Mouse (Mus musculus) forebrain, embryonic 14.5 days (tissue): ENCODE data around the gene Slc6a20a. TPM values are rescaled to one million over a fixed set of nuclear protein-coding genes. Genes with fewer than 3 reads are reported as not detected.

ENCODE experiments used
- ATAC-seq: fragments of 200-750 bp; cut with Nextera tagmentation; 2 replicates; pipeline ENCODE4 v1.8.0; 2017; ENCODE audit warnings: mild to moderate bottlenecking, moderate library complexity
- DNase-seq: peaks from one replicate; pipeline ENCODE4 v3.0.0-alpha.2; 2015; ENCODE audit warnings: low spot score
- H3K27ac ChIP-seq: fragments of 300-500 bp; sonication (generic); 2 replicates; pipeline ENCODE4 v1.5.1; 2014; ENCODE audit warnings: low read depth, mild to moderate bottlenecking, control low read depth, low read length, moderate library complexity
- H3K27me3 ChIP-seq: fragments of 300-500 bp; sonication (generic); replicated peaks from 2 replicates; pipeline ENCODE4 v1.6.1; 2014; ENCODE audit warnings: low read length, control low read depth, mixed read lengths; ENCODE audit not compliant: control insufficient read depth, insufficient read depth
- H3K36me3 ChIP-seq: fragments of 300-500 bp; sonication (generic); 2 replicates; pipeline ENCODE4 v1.6.1; 2014; ENCODE audit warnings: low read length, control low read depth; ENCODE audit not compliant: control insufficient read depth, insufficient read depth
- H3K4me1 ChIP-seq: fragments of 300-500 bp; sonication (generic); 2 replicates; pipeline ENCODE4 v1.6.1; 2014; ENCODE audit warnings: antibody characterized with exemption, low read length, control low read depth; ENCODE audit not compliant: control insufficient read depth, insufficient read depth
- H3K4me2 ChIP-seq: fragments of 300-500 bp; sonication (generic); 2 replicates; pipeline ENCODE4 v1.6.1; 2014; ENCODE audit warnings: mild to moderate bottlenecking, control low read depth, low read length
- H3K4me3 ChIP-seq: fragments of 300-500 bp; sonication (generic); 2 replicates; pipeline ENCODE4 v1.5.1; 2014; ENCODE audit warnings: low read depth, low read length, control low read depth
- H3K9ac ChIP-seq: fragments of 300-500 bp; sonication (generic); 2 replicates; pipeline ENCODE4 v1.6.1; 2014; ENCODE audit warnings: mild to moderate bottlenecking, low read length, control low read depth, moderate library complexity
- H3K9me3 ChIP-seq: fragments of 300-500 bp; sonication (generic); replicated peaks from 2 replicates; pipeline ENCODE4 v1.6.1; 2016; ENCODE audit warnings: low read length, control low read depth, mixed read lengths; ENCODE audit not compliant: control insufficient read depth
- WGBS: fragments of 180-500 bp; shearing (Covaris S2); extraction: QIAGEN DNeasy Blood & Tissue Kit; methylation state at CpG from one replicate; pipeline ENCODE4 v1.1.7; 2014; 5-methylcytosine and 5-hydroxymethylcytosine counted together
- polyA plus RNA-seq: library from polyadenylated mRNA; unstranded; fragments of >200 nt; fragmentation: Nextera tagmentation; extraction: Ambion mirVana; gene quantifications from 2 replicates; pipeline ENCODE4 v1.2.1, GENCODE M21; 2014

Gene Slc6a20a
- polyA plus RNA-seq = 5.0 and 9.3 TPM in 2 replicates

DNA sequence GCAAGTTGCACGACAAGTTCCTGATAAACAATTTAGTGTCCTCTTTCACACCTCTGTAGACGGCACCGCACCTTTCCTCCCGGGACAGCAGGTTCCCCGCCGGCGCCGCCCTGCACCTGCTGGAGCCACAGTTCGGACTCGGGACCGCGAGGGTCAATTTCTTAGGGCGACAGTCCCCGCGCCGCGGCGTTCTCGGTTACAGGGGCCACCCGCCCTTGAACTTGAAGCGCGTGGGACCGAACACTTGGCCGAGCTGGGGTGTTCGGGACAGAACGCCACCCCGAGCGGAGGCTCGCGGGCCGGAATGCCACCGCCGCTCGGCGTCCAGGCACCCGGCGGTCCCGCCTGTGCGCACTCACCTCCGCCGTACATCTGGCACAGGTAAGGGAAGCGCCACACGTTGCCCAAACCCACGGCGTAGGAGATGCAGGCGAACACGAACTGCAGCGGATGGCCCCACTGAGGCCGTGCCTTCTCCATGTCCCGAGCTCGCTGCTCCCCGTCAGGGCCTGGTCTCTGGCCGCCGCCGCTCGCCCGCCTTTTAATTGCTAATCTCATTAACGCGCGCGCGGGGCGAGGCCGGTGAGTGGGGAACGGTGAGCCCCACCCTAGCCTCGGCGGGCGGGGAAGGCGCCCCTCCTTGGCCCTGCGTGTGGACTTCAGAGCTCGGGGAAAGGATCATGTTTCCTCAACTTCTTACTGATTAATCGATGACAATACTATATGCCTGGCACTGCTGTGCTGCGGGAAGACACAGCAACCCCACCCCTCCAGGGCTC lies at the start of gene Slc6a20a, which contains the start of gene Ccr9:
Gene Slc6a20a, minus strand, starts transcription at position 559 of the 779 bp plus-strand sequence.
Gene Ccr9, plus strand, starts transcription at position 113 of the 779 bp plus-strand sequence.
- DNase-seq (peak; percentile 37), ATAC-seq (peak; percentile 37)
- peaks cover 31% of the 10 kb centered on the region for H3K27me3 ChIP-seq

GRCm38 (mm10) chr9:123722737-123723493 lies 44.2 kb upstream of the Slc6a20a start:
- H3K27me3 ChIP-seq = no peaks in the 10 kb centered on the region

More for the DNA sequence above, at the start of gene Slc6a20a, which contains the start of gene Ccr9:
- Histone ChIP-seq H3K36me3 (no peaks in the 10 kb centered on the region), H3K9me3 (no peaks in the 10 kb centered on the region), H3K4me2 (peak within 1 kb of the TSS; percentile 72), H3K9ac (peak within 1 kb of the TSS; percentile 55), H3K4me1 (peaks cover 6% of the 10 kb centered on the region), H3K4me3 (peak within 1 kb of the TSS; percentile 35), H3K27ac (no peak within 1 kb of the TSS)
- WGBS = under 1% methylated on average over 72 of the region's 73 CpGs

GRCm38 (mm10) chr9:123717186-123718008 lies 38.7 kb upstream of the Slc6a20a start, which contains the start of gene Lztfl1:
Gene Lztfl1, minus strand, starts transcription at chr9:123717697.
- ATAC-seq = peak; percentile 99
- peak within 1 kb of the TSS; percentile 84 for H3K4me3 ChIP-seq
- 0 out of 2 replicates have a peak within 1 kb of the TSS, but pooled peaks have one; percentile 44 for H3K27ac ChIP-seq
- DNase-seq = peak; percentile 100
- no peaks in the 10 kb centered on the region for H3K9me3 ChIP-seq
- no peaks in the 10 kb centered on the region for H3K27me3 ChIP-seq
- H3K4me2 ChIP-seq = peak within 1 kb of the TSS; percentile 72
- H3K36me3 ChIP-seq = no peaks in the 10 kb centered on the region
- H3K9ac ChIP-seq = peak within 1 kb of the TSS; percentile 77
- H3K4me1 ChIP-seq = peaks cover 5% of the 10 kb centered on the region; the same call in 1 of the 2 replicates
- under 1% methylated on average over 50 of the region's 55 CpGs for WGBS

More at GRCm38 (mm10) chr9:123722737-123723493, 44.2 kb upstream of the Slc6a20a start:
- no peak for ATAC-seq
- no peaks in the 10 kb centered on the region for H3K4me1 ChIP-seq
- H3K9me3 ChIP-seq = no peaks in the 10 kb centered on the region
- H3K4me2 ChIP-seq = no peak overlapping the region
- H3K4me3 ChIP-seq = no peak overlapping the region
- H3K27ac ChIP-seq = no peak overlapping the region
- H3K9ac ChIP-seq = no peak overlapping the region
- WGBS = 78% methylated on average over 2 of the region's 2 CpGs
- no peak for DNase-seq
- no peaks in the 10 kb centered on the region for H3K36me3 ChIP-seq

DNA sequence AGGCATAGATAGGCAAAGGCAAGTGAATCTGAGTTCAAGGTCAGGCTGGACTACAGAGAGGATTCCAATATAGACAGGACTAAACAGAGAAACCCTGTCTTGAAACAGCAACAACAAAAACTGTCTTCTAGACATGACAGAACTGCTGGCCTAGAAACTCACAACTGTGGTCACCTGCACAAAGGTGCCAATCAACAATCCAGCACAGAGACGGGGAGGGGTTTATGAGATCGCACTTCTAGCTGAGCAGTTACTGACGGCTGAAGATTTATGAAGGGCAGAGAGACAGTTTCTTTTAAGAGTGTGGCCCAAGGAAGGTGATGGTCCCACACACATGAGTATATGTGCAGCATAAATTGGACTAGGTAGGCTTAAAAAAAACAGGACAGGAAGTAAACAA lies 37.6 kb upstream of the Slc6a20a start:
- Histone ChIP-seq H3K36me3 (peaks cover 3% of the 10 kb centered on the region; the same call in 1 of the 2 replicates), H3K27me3 (no peaks in the 10 kb centered on the region), H3K9ac (peak overlapping the region; percentile 29; the same call in 1 of the 2 replicates), H3K4me3 (0 out of 2 replicates have a peak overlapping the region, but pooled peaks have one; percentile 84), H3K4me2 (peak overlapping the region; percentile 72), H3K9me3 (no peaks in the 10 kb centered on the region), H3K27ac (no peak overlapping the region), H3K4me1 (peaks cover 5% of the 10 kb centered on the region; the same call in 1 of the 2 replicates)
- DNase-seq (no peak), ATAC-seq (no peak)
- 75% methylated on average over 3 of the region's 3 CpGs for WGBS

DNA sequence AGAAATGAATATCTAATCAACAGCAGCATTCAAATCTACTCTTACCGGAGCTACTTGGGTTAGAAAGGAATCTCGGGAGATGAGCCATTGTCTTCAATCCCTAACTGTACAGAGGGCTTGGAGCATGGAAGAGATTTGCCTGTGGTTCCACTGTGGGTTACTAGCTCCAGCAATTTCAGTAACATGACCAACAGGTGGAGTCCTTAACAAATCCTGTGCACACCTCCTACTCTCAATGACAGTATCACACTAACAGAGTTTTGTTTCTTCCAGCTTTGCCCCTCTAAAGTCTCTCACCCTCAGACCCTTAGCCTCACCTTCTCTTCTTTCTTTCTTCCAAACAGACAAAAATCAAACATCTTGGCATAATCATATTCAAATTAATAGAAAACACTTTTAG lies 34.4 kb upstream of the Slc6a20a start:
- H3K27ac ChIP-seq = no peak overlapping the region
- H3K9ac ChIP-seq = no peak overlapping the region
- no peak overlapping the region for H3K4me3 ChIP-seq
- H3K4me1 ChIP-seq = peaks cover 5% of the 10 kb centered on the region; the same call in 1 of the 2 replicates
- no peaks in the 10 kb centered on the region for H3K9me3 ChIP-seq
- 87% methylated on average over 2 of the region's 2 CpGs for WGBS
- H3K27me3 ChIP-seq = no peaks in the 10 kb centered on the region
- no peak overlapping the region for H3K4me2 ChIP-seq
- no peak for ATAC-seq
- peaks cover 21% of the 10 kb centered on the region for H3K36me3 ChIP-seq
- DNase-seq = no peak

DNA sequence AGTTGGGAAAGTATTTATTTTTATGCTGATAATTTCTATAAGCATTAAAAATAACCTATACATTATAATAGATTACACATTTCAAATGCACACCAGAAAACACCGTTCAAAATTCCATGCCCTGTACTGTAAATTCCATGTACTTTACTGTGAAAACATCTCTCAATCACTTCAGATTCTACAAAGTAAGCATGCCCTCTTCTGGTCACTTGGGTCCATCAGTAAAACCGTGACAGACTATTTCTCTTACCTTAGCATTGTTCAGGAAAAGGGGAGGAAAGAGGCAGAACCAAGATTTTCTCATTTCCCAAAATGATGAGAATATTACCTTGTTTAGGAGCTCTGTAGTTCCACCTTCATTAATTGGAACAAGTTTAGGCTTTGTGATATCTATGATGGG lies 30.5 kb upstream of the Slc6a20a start:
- Histone ChIP-seq H3K4me3 (no peak overlapping the region), H3K9ac (no peak overlapping the region), H3K4me1 (no peaks in the 10 kb centered on the region), H3K27ac (no peak overlapping the region), H3K4me2 (no peak overlapping the region), H3K27me3 (no peaks in the 10 kb centered on the region), H3K9me3 (no peaks in the 10 kb centered on the region), H3K36me3 (peaks cover 38% of the 10 kb centered on the region)
- ATAC-seq (no peak), DNase-seq (no peak)
- 49% methylated on average over 2 of the region's 2 CpGs for WGBS

GRCm38 (mm10) chr9:123701822-123702221 lies 23.1 kb upstream of the Slc6a20a start:
- H3K36me3 ChIP-seq = peaks cover 48% of the 10 kb centered on the region
- no peak overlapping the region for H3K27ac ChIP-seq
- no peaks in the 10 kb centered on the region for H3K27me3 ChIP-seq
- no peak for ATAC-seq
- no peaks in the 10 kb centered on the region for H3K4me1 ChIP-seq
- no peak for DNase-seq
- H3K9me3 ChIP-seq = no peaks in the 10 kb centered on the region
- H3K4me3 ChIP-seq = no peak overlapping the region
- 87% methylated on average over 5 of the region's 5 CpGs for WGBS
- no peak overlapping the region for H3K9ac ChIP-seq
- no peak overlapping the region for H3K4me2 ChIP-seq

DNA sequence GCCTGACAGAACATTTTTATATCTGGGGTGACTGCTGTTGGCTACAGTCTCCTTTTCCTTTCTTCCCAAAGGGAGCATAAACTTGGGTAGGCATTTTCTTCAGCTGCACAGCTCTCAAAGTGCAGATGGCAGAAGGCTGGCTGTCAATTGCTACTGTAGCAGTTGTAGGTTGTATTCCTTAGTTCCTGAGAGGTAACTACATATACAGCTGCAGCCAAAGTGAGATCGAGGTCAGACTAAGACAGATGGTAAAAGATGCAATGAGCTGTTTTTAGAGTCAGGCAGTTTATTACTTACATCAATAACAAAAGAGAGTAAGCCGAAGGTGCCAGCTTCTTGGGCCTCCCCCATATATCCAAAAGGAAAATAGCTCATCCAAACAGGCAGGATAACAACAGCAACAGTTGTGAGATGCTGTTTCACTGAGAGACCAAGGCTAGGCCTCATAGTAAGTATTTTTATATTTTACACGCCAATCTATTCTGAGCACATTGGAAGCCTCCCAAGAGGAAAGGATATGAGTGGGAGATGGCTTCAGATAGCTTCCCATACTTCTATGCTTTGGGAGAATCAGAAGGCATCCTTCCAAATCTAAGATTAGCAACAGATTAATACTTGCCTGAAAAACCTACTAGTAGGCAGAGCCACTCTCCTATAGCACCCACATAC lies 17.1 kb upstream of the Slc6a20a start:
- no peak for ATAC-seq
- H3K36me3 ChIP-seq = peaks cover 30% of the 10 kb centered on the region
- no peak for DNase-seq
- no peak overlapping the region for H3K4me3 ChIP-seq
- no peaks in the 10 kb centered on the region for H3K27me3 ChIP-seq
- no peaks in the 10 kb centered on the region for H3K9me3 ChIP-seq
- no peak overlapping the region for H3K9ac ChIP-seq
- no peak overlapping the region for H3K27ac ChIP-seq
- no peaks in the 10 kb centered on the region for H3K4me1 ChIP-seq
- no peak overlapping the region for H3K4me2 ChIP-seq
- WGBS = 94% methylated on average over 3 of the region's 3 CpGs
